Mouse (Mus musculus): ENCODE results near the gene Sgsm3. TPM values are rescaled to one million over a fixed set of nuclear protein-coding genes. Genes with fewer than 3 reads are reported as not detected.
A peak's percentile ranks its signal among the peaks of the same experiment; 100 is the strongest.
"Not testable (repeated sequence)": the region's sequence is repeated elsewhere in the genome, so short reads cannot be mapped to it uniquely, and the experiment has no call there.

Gene Sgsm3
- 10 to 100 TPM; 10.8 to 12.8 TPM for total RNA-seq (2021)

DNA sequence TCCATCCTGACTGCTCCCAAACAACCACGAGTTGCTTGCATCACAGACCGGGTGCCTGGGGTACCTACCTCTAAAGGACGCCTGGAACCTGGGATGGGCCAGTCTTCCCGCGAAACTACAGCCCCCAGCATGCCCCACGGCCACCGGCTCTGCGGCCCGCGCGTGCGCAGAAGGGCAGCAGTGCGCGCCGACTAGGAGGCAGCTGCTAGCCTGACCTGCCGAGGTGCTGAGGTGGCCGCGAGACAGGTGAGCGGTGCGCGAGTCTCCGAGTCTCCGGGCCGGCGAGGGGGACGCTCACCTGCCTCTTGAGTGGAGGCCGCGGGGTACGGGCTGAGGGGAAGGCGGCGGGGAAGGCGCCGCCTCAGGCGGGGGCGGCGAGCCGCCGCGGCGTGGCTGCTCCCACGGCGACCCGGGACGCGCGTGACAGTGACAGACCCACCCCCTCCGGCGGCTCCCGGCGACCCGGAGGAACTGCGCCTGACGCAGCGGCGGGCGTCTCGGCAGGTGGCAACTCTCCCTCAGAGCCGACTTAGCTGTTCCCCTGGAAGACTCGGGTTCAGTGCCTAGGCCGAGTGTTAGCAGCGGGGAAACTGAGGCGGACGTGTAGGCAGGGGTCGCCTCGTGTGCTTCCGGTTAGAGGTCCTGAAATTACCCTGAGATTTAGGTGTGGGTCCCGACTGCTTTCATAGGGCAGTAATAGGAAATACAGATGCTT lies at the start of gene Sgsm3:
TSS of gene Sgsm3 (plus strand) at position 146 of the 715 bp plus-strand sequence.
- intact Hi-C loops (cut with DNase I), result no loop called here
- peak; percentile 67 for DNase-seq (ENCODE audit: low spot score)

DNA sequence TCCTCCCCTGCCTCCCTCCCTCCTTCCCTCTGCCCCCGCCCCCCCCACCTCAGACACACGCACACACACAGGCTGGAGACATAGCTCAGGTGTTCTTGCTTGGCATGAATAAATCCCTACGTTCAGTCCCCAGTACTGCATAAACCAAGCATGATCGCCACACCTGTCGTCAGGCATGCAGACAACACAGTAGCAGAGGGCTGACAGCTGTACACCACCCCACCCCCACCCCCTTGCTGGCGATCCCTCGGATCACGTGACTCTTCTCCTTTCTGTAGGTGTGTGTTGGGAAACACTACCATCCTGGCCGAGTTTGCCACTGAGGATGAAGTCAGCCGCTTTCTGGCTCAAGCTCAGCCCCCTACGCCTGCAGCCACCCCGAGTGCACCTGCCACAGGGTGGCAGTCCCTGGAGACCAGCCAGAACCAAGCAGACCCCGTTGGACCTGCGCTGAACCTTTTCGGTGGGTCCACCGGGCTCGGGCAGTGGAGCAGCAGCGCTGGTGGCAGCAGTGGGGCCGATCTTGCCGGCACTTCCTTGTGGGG lies 48.7 kb upstream of the Sgsm3 start:
- intact Hi-C loops (cut with DNase I), result no loop called here
- DNase-seq (ENCODE audit: low spot score), result no peak

- intact Hi-C loops (cut with DNase I), result no loop called here
- DNase-seq (ENCODE audit: low spot score), result no peak
Observed at GRCm38 (mm10) chr15:80930048-80930571, 47.5 kb upstream of the Sgsm3 start.

DNA sequence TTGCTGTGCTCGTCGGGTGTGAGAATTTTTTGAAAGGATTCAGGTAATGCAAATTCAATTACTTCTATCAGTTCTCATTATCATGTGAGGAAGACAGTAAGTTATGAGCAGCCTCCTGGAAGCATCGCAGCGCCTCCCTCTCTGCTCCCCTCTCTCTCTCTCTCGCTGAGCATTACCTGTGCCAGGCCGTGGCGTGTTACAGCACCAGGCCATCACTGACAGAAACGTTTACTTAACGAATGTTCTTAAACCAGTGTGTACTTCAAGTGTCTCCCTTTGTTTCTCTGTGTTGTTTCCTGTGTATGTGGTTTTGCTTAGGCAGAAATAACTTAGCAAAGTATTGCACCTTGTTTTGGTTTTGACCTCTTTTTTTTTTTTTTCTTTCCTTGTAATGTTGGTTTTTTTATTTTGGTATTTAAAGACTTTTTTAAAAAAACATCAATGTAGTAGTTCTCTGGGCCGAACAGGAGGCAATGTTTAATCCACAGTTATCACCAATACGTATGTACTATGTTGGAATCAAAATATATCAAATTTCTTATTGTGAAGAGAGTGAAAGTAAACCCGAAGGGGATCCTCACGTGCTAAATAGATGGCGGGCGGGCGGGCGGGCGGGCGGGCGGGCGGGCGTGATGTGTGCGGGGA lies 46.8 kb upstream of the Sgsm3 start:
- intact Hi-C loops (cut with DNase I); DNase-seq (ENCODE audit: low spot score): not testable (repeated sequence)

DNA sequence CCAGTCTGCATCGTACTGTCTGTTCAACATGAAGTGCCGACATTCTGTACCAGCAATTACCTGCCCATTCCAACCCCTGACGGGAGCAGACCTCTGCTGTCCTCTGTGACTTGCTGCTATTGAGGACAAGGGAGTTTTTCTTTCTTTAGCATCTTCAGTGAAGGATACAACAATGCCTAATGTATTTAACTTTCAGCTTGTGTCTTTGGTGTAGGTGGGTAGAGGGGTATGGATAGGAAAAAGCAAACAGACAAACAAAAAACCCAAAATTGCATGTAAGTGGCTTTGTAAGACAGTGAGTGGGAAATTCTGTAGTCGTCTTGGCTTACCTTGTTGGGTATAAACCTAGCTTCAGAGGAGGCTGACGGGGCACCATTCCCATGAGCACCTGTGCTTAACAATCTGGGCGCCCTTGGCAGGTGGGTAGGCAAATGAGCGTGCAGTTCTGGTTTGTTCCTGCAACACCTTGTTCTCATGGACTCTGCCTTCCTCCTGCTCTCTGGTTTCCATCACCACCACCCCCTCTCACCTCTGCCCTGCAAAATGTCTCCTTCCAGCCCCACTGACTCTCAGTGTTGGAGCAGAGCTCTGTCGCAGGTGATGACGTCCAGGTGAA lies 46.1 kb upstream of the Sgsm3 start:
- DNase-seq (ENCODE audit: low spot score), result no peak
- intact Hi-C loops (cut with DNase I), result no loop called here

GRCm38 (mm10) chr15:80934841-80935240 lies 42.7 kb upstream of the Sgsm3 start:
- no peak for DNase-seq (ENCODE audit: low spot score)
- intact Hi-C loops (cut with DNase I), result no loop called here

DNA sequence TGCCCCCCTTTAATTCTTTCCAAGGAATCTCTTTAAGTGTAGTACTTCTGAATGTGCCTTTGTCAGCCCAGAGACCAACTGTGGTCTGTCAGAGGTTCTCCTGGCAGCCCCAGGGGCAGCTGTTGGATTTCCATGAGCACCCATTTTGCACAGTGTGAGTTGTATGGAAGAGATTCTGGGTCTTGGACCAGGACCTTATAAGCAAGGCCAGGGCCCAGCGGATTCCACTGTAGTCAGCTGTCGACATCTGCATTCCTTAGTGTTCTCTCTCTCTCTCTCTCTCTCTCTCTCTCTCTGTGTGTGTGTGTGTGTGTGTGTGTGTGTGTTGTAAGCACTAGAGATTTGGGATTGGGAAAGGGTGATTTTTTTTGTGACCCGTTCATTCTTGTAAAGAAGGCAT lies 40.9 kb upstream of the Sgsm3 start:
- intact Hi-C loops (cut with DNase I), result no loop called here
- DNase-seq (ENCODE audit: low spot score), result no peak

DNA sequence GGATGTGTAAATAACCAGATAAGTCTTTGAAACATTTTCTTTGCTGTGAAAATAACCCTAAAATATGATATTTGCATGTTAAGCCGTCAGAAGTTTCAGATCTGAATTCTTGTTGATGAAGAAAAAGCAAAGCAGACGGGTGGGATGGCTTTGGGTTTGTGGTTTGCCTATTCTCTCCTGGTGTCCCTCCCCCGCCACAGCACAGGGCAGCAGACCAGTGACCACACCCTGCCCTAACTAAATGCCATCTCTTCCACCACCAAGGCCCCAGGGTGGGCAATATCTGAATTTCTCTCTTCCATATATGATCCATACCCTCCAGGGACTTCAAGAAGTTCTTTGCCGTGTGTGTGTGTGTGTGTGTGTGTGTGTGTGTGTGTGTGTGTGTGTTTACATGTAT lies 39.0 kb upstream of the Sgsm3 start:
- intact Hi-C loops (cut with DNase I), result no loop called here
- no peak for DNase-seq (ENCODE audit: low spot score)

DNA sequence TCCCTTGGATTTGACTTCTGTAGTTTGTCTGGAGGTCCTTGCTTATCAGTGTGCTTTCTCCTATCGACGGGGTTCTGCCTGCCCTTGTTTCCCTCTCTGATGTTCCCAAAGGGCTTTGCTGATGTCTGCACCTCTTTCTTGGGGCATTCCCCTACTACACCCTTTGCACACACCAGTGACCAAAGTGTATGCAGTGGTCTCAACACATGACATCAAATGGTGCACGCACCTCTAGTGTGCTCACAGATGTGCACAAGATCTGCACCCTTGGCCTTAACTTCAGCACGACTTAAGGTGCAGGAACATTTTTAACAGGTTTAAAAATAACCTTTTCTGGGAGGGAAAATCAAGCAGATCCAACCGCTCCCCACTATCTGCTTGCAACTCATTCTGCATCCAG lies 38.2 kb upstream of the Sgsm3 start:
- intact Hi-C loops (cut with DNase I), result no loop called here
- no peak for DNase-seq (ENCODE audit: low spot score)

DNA sequence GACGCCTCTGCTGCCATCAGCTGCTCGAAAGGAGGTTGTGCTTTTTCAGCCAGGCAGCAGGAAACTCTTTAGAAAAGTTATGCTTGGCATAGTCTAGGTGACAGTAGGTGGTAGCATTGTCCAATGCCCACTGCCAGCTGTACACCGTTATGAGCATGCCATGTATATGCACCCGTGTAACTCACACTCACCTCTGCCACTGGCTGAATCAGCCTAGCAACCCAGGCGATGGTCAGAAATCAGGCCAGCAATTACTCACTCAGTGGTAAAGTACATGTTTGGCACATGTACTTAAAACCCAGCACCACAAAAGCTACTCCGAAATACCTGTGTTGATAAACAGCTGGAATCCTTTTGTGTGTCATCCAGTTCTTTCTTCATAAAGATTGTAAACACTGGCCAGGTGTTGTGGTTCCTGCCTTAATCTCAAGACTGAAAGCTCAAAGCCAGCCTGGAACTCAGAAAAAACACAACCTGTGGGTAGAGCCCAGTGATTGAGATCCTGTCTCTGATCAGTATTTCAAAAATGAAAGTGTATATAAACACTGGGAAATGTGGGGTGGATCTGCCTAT lies 36.0 kb upstream of the Sgsm3 start:
- intact Hi-C loops (cut with DNase I), result no loop called here

GRCm38 (mm10) chr15:80945851-80946250 lies 31.7 kb upstream of the Sgsm3 start:
- intact Hi-C loops (cut with DNase I), result loop anchor here (5.0 kb wide), 1 partner anchor 149 kb away; no protein-coding TSS in a partner anchor
- DNase-seq (ENCODE audit: low spot score), result no peak

More for the DNA sequence above, 36.0 kb upstream of the Sgsm3 start:
- DNase-seq (ENCODE audit: low spot score), result no peak

GRCm38 (mm10) chr15:80948145-80949135 lies 29.1 kb upstream of the Sgsm3 start, which contains the start of gene Adsl:
Gene Adsl, plus strand, starts transcription at chr15:80948490.
- intact Hi-C loops (cut with DNase I), result loop anchor here (2.0 to 5.0 kb wide), 2 partner anchors 151 to 242 kb away; no protein-coding TSS in a partner anchor
- DNase-seq (ENCODE audit: low spot score), result peak; percentile 74

DNA sequence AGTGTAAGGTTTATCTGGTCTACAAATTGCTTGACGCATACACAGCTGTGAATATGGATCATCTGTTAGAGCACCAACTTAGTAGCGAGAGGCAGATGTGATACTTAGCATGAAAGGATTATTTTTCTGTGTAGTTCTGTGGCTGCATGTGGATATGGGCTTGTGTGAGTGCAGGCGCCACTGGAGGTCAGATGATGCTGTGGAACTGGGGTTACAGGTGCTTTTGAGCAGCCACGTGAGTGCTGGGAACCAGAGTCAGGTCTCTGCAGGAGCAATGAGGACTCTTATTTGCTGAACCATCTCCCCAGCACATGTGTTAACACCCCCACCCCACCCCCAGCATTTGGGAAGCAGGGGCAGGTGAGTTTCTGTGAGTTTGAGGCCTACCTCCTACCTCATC lies 28.1 kb upstream of the Sgsm3 start:
- intact Hi-C loops (cut with DNase I), result loop anchor here (2.0 to 5.0 kb wide), 2 partner anchors 152 to 243 kb away; no protein-coding TSS in a partner anchor
- DNase-seq (ENCODE audit: low spot score), result no peak

DNA sequence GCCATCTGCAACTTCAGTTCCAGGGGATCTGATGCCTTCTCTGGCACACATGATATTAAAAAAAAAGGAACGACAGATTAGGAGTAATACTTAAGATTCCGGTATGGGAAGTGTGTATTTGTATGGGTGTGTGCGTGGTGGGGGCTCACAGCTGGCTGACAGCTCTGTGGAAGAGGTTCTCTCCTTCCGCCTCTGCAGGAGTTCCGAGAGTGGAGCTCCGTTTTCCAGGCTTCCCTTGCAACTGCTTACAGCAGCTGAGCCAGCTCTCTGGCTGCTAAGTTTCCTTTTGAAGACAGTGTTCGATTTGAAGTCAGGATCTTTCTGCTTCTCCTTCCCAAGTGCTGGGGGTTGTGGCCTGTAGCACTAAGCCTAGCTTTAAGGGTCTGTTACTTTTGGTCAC lies 27.5 kb upstream of the Sgsm3 start:
- intact Hi-C loops (cut with DNase I), result no loop called here

GRCm38 (mm10) chr15:80953971-80954370 lies 23.6 kb upstream of the Sgsm3 start:
- intact Hi-C loops (cut with DNase I), result no loop called here
- no peak for DNase-seq (ENCODE audit: low spot score)

More for the DNA sequence above, 27.5 kb upstream of the Sgsm3 start:
- DNase-seq (ENCODE audit: low spot score), result no peak

DNA sequence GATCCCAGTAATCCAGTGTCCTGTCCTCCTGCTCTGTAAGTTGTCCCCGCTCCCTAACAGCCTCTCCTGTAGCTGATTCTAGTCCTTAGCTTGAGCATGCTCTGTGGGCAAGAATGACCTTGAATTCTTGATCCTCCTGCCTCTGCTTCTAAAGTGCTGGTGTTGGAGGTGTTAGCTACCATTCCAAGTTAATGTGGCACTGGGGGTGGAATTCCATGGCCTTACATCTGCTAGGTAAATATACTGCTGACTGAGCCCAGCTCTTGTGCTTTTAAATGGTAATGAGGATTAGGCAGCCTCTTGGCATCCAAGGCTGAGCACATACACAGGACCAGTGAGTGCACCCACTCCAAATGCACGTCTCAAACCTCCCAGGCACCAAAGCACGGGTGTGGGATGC lies 22.7 kb upstream of the Sgsm3 start:
- DNase-seq (ENCODE audit: low spot score), result no peak
- intact Hi-C loops (cut with DNase I), result no loop called here

DNA sequence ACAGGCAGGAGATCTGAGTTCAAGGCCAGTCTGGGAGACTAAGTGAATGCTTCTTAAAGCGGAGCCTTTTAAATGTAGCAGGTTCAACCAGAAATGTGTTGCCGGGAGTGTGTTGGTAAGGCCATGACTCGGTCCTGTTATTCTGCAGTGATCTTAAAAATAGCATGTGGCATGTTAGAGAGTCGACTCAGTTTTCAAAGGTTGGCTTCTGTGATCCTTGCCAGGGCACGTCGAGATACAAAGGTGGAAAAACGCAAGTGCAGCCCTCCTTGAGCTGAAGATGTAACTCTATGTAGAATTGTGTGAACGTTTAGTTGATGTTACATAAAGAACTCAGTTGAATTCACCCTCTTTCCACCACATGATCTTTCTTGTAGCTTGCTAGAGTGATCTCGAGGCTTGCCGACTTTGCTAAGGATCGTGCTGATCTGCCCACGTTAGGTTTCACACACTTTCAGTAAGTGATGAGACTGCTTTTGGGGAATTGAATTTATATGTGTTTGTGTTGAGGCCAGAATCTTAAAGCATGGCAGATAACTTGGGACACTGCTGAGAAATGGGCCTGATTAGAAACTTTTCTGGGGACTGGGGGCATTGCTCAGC lies 21.6 kb upstream of the Sgsm3 start:
- DNase-seq (ENCODE audit: low spot score), result no peak
- intact Hi-C loops (cut with DNase I), result no loop called here

- no peak for DNase-seq (ENCODE audit: low spot score)
- intact Hi-C loops (cut with DNase I), result no loop called here
Observed at GRCm38 (mm10) chr15:80969371-80969770, 8.2 kb upstream of the Sgsm3 start.

GRCm38 (mm10) chr15:80974311-80974710 lies 3.3 kb upstream of the Sgsm3 start:
- intact Hi-C loops (cut with DNase I), result no loop called here
- DNase-seq (ENCODE audit: low spot score), result no peak

Measured in heart, postnatal 25 days (tissue).